Mouse (Mus musculus) gastrocnemius, postnatal 10 days (tissue): ENCODE results near the gene Angel2. TPM values are rescaled to one million over a fixed set of nuclear protein-coding genes. Genes with fewer than 3 reads are reported as not detected.
"Not testable (repeated sequence)": the region's sequence is repeated elsewhere in the genome, so short reads cannot be mapped to it uniquely, and the experiment has no call there.

Experiments used
- DNase-seq: peaks from one replicate; pipeline ENCODE4 v3.0.0; 2021; ENCODE audit warnings: mixed read lengths
- long read RNA-seq, 2 experiments: library from polyadenylated mRNA; stranded (forward); transcript quantifications; one replicate each; pipeline ENCODE4 v2.0.0; 2021
- total RNA-seq, 2 experiments: library from RNA; stranded (reverse); gene quantifications; 2 replicates each; pipeline ENCODE4 v1.2.3; 2021

The Angel2 gene
- total RNA-seq = 10 to 100 TPM; 25.8 to 26.3 TPM
- long read RNA-seq, experiment 1, transcript Angel2-202 (9 exons, 3,714 nt) = major isoform, 22 of 66 reads
- long read RNA-seq, experiment 1, partial matches to known transcripts = 2 of 66 reads
- long read RNA-seq, experiment 1, other reads (novel, unspliced or antisense) = 40 of 66 reads
- long read RNA-seq, experiment 2, transcript Angel2-202 (9 exons, 3,714 nt) = major isoform, 13 of 65 reads
- long read RNA-seq, experiment 2, partial matches to known transcripts = 4 of 65 reads
- long read RNA-seq, experiment 2, other reads (novel, unspliced or antisense) = 46 of 65 reads

- DNase-seq = not testable (repeated sequence)
Observed at GRCm38 (mm10) chr1:190924812-190925211, at the start of gene Angel2. TSS of gene Angel2 (plus strand) at chr1:190925112.

- DNase-seq = no peak
Observed at GRCm38 (mm10) chr1:190875751-190876150, 49.2 kb upstream of the Angel2 start.

- no peak for DNase-seq
Observed at GRCm38 (mm10) chr1:190880638-190881037, 44.3 kb upstream of the Angel2 start.

DNA sequence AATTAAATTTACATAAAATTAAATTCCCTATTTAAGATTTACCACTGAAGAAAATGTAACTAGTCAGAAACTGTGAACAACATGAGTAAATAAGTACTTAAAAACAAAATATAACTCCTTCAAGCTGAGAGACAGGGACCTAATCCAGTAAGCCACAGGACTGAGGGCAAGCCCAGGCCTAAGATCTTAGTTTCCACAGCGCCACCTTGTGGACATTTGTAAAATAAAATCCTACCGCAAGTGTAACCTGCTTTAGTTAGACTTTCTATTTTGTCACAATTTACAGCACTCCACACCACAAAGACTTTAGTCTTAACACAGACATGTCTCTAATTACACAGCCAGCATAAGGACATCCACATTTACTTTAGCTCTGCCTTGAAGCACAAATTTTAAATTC, 43.5 kb upstream of the Angel2 start:
- DNase-seq = peak; percentile 52

DNA sequence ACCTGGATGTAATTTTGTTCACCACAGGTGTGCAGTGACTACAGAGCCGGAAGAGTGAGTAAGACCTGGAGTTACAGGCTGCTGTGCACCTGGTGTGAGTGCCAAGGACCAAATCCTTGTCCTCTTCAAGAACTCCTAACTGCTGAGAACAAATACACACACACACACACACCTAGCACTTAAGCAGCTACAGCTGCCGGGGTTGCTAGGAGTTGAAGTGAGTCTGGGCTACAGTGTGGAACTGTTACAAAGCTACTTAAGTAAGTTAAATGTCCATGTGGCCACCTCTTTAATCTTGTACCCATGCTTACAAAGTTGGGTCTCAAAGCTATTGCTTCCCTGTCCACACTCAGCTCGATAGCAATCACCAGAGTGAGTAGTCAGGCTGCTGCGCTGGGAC, 38.9 kb upstream of the Angel2 start:
- DNase-seq = no peak

DNA sequence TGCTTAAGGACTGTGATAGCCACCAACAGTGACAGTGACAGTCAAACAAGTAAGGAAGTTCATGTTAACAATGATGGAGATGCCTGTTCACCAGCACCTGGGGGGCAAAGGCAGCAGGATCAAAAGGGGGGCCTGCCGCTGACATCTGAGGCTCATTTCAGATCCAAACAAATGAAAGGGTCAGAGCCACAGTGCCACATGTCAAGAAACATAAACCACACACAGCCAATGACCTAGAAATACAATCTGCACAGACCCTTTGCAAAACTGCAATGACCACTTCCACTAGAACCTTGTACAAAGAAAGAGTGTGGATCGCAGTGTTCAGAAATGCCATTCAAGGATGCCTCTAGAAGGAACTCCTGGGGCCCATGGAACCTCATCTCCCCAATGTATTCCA, 36.9 kb upstream of the Angel2 start:
- no peak for DNase-seq

DNA sequence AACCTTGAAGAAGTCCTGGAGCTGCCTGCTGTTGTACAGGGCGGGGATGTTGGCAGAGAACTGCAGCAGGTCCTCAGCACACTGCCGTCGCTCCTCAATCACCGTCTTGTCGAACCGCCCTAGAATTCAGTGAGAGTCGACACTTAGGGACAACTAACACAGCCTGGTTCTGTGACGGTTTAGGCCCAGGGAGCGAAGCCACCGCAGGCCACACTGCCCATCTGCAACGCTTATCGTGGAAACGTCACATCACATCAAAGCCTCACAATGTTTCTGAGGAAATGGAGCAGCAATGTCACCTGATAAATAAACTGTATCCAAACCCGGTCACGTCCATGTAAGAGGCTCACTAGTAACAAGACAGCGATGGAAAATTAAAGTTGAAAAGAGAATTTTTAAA, 36.3 kb upstream of the Angel2 start:
- no peak for DNase-seq

GRCm38 (mm10) chr1:190893559-190894167, 31.2 kb upstream of the Angel2 start:
- DNase-seq = no peak

DNA sequence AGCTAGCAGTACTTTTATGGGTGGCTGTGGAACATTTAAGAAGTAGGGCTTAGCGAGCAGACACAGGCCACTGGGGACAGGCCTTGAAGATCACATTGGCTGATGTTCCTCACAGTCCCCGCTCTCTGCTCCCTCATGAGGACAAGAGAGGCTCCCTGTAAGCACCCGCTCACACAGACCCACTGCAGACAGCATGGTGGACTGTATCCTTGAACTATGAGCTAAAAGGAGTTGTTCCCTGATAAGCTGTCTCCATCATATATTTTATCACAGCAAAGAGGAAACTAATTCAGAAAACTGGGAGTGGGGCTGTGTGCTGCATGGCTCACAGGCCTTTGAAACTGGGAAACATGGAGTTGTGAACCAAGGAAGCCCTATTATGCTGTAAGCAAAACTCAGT, 26.7 kb upstream of the Angel2 start:
- no peak for DNase-seq

DNA sequence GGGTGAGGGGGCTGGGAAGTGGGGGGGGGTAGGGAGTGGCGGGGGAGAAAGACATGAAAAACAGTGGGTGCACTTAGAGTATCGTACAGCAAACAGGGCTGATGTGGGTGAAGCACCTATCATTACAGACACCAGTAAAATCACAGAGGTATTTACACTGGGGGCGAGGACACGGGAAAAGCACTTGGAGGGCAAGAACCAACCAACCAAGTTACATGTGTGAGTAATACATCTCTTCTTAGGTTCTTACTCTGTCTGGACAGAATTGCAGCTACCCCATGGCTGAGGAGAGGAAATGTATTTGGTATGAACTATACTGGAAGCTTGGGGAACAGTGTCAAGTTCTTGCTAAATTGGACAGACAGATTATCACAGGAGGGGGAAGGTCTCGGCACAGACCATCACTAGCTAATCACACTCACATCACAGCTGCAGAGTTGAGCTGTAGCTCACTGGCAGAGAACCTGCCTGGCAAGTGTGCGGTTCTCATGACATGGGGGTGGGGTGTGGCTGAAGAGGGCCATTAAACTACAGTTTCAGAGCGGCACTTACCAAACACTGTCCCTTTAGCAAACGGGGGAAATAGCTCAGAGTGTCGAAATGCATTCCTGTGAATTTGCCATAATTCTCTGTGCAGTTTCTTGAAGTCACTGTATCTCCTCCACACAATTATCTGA, 25.9 kb upstream of the Angel2 start:
- DNase-seq = peak; percentile 23

- DNase-seq = no peak
Observed at GRCm38 (mm10) chr1:190901082-190901481, 23.8 kb upstream of the Angel2 start.

DNA sequence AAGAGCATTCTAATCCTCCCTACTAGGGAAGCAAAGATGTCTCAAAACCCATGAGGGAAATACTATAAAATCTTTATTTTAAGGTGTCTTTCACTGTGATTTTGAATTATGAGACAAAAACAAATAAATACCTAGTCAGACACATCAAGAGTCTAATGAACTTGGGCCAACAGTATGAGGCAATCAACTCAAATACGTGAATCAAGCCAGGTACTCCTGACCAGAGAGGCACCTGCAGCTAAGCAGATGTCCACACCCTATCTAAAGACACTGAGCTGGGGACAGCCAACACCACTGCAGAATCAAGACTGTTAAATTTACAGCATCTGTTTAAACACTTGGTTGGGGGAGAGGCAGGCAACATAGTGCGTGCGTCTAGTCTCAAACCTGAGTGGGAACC, 20.8 kb upstream of the Angel2 start:
- DNase-seq = no peak

DNA sequence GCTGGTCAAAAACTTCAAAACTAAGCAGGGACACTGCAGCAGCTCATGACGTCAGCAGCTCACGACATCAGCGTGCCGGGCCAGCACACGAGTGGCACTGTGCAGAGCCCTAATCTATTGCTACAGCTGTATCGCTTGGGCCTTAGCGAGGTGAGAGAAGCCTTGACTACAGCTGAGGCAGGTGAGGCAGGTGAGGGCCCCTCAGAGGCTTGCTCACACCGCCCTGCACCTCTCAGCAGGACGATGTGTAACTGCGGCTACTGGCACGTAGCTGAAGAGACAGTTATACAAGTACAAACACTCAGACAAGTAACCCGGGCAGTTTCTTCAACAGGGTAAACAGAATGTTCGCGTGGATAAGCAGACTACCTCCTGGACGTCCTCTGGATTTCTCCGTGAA, 20.2 kb upstream of the Angel2 start:
- no peak for DNase-seq

DNA sequence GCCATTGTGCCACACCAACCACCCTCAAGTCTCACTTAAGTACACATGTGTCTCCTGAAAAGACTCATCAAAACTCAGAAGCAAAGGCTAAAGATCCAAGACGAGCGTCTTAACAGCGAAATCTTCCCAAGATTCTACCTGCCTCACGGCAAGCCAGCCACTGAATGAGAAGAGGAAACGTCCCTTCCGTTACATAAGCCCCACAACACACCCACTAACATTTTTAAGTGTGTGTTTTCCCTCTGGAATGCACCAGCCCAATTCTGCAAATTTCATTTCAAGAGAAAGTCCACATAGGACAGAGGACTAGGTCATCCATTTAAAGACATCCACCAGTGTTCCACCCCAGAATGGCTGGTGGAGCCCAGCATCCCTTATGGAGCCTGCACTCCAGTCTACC, 14.1 kb upstream of the Angel2 start:
- no peak for DNase-seq

DNA sequence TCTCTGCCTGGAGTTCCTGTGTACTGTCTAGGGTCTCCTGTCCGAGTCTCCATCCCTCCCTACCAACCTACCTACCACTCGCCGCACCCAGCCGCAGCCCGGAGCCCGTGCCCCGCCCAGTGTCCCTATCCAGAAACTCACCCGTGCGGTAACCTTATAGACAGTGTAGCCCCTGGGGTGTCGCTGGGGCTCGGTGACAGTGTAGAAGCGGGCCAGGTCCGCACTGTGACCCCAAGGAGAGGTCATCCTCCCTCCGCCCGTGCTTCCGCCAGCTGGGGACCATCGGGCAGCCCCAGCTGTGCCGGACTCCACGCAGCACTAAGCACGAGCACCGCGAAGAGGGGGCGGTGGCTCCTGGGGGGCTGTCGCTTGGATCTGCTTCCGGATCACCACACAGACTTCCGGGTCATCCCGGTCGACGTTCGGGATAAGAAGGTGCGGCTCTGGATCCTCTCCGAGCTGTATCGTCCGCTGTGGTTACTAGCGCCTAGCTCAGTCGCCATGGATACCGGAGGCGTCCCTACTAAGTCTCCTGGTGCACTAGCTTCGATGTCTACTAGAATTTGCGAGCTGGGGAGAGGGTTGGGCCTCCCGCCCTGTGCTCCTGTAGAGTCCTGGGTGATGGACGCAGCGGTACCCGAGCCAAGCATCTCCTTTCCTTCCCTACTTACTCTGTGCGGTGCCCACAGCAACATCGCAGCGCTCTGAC, 13.3 kb upstream of the Angel2 start, which contains the start of gene Rps6kc1:
Gene Rps6kc1, minus strand, starts transcription at position 356 of the 709 bp plus-strand sequence.
- DNase-seq = peak; percentile 89

- no peak for DNase-seq
Observed at GRCm38 (mm10) chr1:190912623-190913022, 12.3 kb upstream of the Angel2 start.

GRCm38 (mm10) chr1:190918938-190919337, 6.0 kb upstream of the Angel2 start:
- no peak for DNase-seq

- DNase-seq = no peak
Observed at GRCm38 (mm10) chr1:190919725-190920469, 5.0 kb upstream of the Angel2 start.

- no peak for DNase-seq
Observed at GRCm38 (mm10) chr1:190927311-190927710, 2.4 kb downstream of the Angel2 start.

DNA sequence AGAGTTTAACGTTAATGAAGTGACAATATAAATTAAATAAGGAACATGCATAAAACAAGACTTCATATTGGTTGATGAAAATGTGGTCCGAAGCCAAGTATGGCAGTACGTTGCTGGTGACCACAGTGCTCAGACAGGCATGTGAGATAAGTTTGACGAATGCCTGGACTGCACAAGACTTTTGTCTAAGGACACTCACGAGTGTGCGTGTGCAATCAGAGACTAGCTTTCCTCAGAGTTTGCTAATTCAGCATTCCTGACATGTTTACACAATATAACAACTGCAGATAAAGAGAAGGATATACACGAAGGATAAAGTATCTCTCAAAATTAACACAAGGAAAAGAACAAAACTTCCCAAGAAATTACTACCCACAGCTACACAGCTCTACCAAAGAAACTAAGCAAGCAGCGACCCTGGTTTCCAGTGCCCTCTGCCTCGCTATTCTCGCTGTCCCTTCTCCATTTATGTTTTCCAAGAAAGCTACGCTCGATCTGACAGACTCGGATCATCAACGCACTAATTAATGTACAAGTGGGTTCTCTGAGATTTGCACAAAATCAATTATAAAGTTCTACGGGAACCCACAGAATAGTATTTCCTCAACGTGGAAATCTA, 2.9 kb downstream of the Angel2 start:
- no peak for DNase-seq

DNA sequence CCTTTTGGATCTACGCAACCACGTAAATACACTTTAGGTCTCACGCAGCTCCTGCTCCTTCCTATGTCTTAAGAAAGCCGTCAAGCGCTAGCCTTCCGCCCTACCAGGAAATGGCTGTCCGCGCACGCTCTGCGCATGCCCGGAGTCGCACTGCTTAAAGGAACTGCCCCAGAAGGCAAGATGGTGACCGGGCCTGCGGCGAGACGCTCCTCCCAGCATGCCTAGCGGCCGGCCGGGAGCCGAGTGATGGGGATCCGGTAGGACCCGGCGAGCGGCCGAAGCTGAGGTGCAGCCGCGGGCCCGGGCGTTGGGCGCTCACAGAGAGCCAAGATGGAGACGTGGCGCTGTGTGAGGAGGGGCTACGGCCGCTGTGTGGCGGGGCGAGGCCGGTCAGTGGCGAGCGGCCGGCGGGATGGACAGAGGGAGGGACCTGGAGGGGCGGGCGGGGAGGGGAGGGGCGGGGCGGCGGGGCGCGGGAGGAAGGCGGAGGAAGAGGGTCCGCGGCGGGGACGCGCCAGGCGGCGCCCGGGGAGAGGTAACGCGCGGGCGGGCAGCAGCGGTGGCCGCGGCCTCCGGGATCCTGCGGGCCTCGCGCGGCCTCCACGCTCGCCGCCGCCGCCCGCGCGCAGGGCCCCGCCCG, 3.6 kb downstream of the Angel2 start:
- DNase-seq = peak; percentile 98
